Mouse (Mus musculus): ENCODE measurements around the gene Spsb2. TPM values are rescaled to one million over a fixed set of nuclear protein-coding genes. Genes with fewer than 3 reads are reported as not detected.
A peak's percentile ranks its signal among the peaks of the same experiment; 100 is the strongest.
"Not testable (repeated sequence)": the region's sequence is repeated elsewhere in the genome, so short reads cannot be mapped to it uniquely, and the experiment has no call there.

Gene Spsb2
- polyA plus RNA-seq, 1 experiment from 2014 or later: 5.7 TPM

DNA sequence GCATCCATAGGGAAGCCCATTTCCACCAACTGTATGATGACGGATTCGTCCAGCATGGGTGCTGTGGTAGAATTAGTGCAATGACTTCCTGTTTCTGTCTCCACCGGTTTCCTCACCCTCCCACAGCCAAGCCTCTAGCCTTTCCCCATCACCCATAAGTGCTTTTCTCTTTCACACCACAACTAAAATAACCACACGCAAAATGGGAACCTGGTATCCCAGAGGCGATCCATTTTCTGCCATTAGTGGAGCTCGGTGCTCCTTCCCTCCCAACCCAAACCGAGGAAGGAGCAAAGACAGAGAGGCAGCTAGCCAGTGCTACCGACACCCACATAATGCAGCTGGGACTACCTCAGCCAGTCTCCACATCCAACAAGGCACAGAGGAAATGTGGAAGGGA is 9.5 kb downstream of the Spsb2 start:
- Histone ChIP-seq H3K4me2 (ENCODE audit: low read length) (no peak overlapping the region), H3K36me3 (ENCODE audit: control insufficient read depth, insufficient read depth, low read length) (peaks cover 79% of the 10 kb centered on the region), H3K4me3 (ENCODE audit: control insufficient read depth in 1 of 2, insufficient read depth in 1 of 2, low read depth in 1 of 2, low read length in 2 of 2) (no peak overlapping the region), H3K27me3 (ENCODE audit: control insufficient read depth, insufficient read depth, low read length) (no peaks in the 10 kb centered on the region), H3K4me1 (ENCODE audit: control insufficient read depth in 2 of 2, insufficient read depth in 2 of 2, low read length in 2 of 2) (peaks cover 6 to 9% of the 10 kb centered on the region in 2 experiments), H3K9me3 (ENCODE audit: control insufficient read depth, low read length) (no peaks in the 10 kb centered on the region), H3K27ac (replicated peaks in 1 of 2; ENCODE audit: control insufficient read depth in 1 of 2, insufficient read depth in 1 of 2, low read depth in 2 of 2, low read length in 2 of 2) (no peak overlapping the region), H3K9ac (ENCODE audit: low read length) (no peak overlapping the region)
- 83% methylated on average over 8 of the region's 8 CpGs for WGBS
- no peak for ATAC-seq (ENCODE audit: insufficient number of reproducible peaks, insufficient read depth, low FRiP score, low read depth)

DNA sequence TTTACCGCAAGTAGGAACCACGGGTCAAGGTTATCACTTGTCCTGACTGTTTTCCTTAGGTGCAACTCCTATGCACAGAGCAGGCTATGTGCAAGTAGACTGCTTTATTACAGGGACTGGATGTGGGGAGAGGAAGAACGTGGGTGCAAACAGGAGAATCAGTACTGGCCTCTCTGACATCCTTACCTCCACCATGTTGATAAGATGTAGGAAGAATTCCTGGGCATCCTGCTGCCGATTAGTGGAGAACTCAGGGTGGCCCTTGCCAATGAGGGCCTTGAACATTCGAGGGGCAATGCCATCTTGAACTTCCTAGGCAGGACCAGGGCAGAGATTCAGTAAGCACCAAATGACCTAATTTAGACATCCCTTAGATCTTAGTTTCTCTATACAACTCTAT is 12.4 kb downstream of the Spsb2 start:
- no peak for ATAC-seq (ENCODE audit: insufficient number of reproducible peaks, insufficient read depth, low FRiP score, low read depth)
- Histone ChIP-seq H3K9me3 (ENCODE audit: control insufficient read depth, low read length) (no peaks in the 10 kb centered on the region), H3K4me1 (ENCODE audit: control insufficient read depth in 2 of 2, insufficient read depth in 2 of 2, low read length in 2 of 2) (no peaks in the 10 kb centered on the region), H3K27ac (replicated peaks in 1 of 2; ENCODE audit: control insufficient read depth in 1 of 2, insufficient read depth in 1 of 2, low read depth in 2 of 2, low read length in 2 of 2) (no peak overlapping the region), H3K4me3 (ENCODE audit: control insufficient read depth in 1 of 2, insufficient read depth in 1 of 2, low read depth in 1 of 2, low read length in 2 of 2) (no peak overlapping the region), H3K36me3 (ENCODE audit: control insufficient read depth, insufficient read depth, low read length) (peaks cover 100% of the 10 kb centered on the region), H3K4me2 (ENCODE audit: low read length) (no peak overlapping the region), H3K27me3 (ENCODE audit: control insufficient read depth, insufficient read depth, low read length) (no peaks in the 10 kb centered on the region), H3K9ac (ENCODE audit: low read length) (no peak overlapping the region)
- 88% methylated on average over 5 of the region's 5 CpGs for WGBS

DNA sequence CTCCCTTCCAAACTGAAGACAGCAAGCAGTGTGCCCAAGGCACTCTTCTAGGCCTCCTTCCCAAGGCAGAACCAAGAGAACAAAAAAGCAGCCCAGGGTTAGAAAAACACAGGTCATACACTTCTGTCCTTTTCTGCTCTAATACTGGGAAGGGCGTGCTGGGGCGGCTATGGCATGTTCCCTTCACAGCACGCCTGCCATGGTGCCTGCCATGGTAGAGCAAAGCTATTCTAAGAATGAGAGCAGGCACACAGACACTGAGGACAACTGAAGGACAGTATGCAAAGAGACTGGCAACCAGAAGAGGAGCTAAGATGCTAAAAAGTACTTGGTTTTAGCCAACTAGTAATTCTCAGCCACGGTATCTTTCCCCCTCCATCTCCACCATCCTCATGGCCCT is 13.6 kb downstream of the Spsb2 start:
- WGBS: 86% methylated on average over 4 of the region's 4 CpGs
- Histone ChIP-seq H3K27me3 (ENCODE audit: control insufficient read depth, insufficient read depth, low read length) (no peaks in the 10 kb centered on the region), H3K4me1 (ENCODE audit: control insufficient read depth in 2 of 2, insufficient read depth in 2 of 2, low read length in 2 of 2) (no peaks in the 10 kb centered on the region), H3K9ac (ENCODE audit: low read length) (no peak overlapping the region), H3K4me2 (ENCODE audit: low read length) (no peak overlapping the region), H3K9me3 (ENCODE audit: control insufficient read depth, low read length) (no peaks in the 10 kb centered on the region), H3K27ac (replicated peaks in 1 of 2; ENCODE audit: control insufficient read depth in 1 of 2, insufficient read depth in 1 of 2, low read depth in 2 of 2, low read length in 2 of 2) (peak overlapping the region; percentile 19 to 32; a peak in 1 of 4 replicates), H3K4me3 (ENCODE audit: control insufficient read depth in 1 of 2, insufficient read depth in 1 of 2, low read depth in 1 of 2, low read length in 2 of 2) (no peak overlapping the region), H3K36me3 (ENCODE audit: control insufficient read depth, insufficient read depth, low read length) (peaks cover 93% of the 10 kb centered on the region)
- ATAC-seq (ENCODE audit: insufficient number of reproducible peaks, insufficient read depth, low FRiP score, low read depth): no peak

DNA sequence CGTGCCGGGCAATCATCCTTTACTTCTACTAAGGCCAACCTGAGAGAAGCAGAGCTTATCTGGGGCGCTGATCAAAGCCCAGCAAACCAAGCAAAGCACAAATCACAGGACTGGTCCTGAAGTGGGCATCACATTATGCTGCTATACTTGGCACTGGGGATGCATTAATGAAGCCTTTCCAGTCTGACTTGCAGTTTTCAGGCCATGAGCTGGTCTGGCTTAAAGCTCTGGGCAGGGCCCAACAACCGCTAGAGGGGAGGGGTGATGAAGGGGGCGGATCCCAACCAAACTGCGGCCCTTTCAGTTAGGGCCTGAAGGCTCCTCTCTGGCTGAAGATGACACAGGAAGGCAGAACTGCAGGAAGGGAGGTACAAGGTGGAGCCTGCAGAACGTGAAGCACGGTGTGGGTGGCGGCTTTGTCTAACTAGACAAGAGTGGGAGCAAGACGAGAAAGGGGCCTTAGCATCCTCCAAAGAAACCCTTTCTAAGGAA is 19.7 kb downstream of the Spsb2 start:
- Histone ChIP-seq H3K4me1 (ENCODE audit: control insufficient read depth in 2 of 2, insufficient read depth in 2 of 2, low read length in 2 of 2) (peaks cover 8 to 17% of the 10 kb centered on the region in 2 experiments), H3K4me3 (ENCODE audit: control insufficient read depth in 1 of 2, insufficient read depth in 1 of 2, low read depth in 1 of 2, low read length in 2 of 2) (peak overlapping the region; percentile 68 to 81), H3K4me2 (ENCODE audit: low read length) (peak overlapping the region; percentile 97), H3K9me3 (ENCODE audit: control insufficient read depth, low read length) (no peaks in the 10 kb centered on the region), H3K27me3 (ENCODE audit: control insufficient read depth, insufficient read depth, low read length) (no peaks in the 10 kb centered on the region), H3K27ac (replicated peaks in 1 of 2; ENCODE audit: control insufficient read depth in 1 of 2, insufficient read depth in 1 of 2, low read depth in 2 of 2, low read length in 2 of 2) (peak overlapping the region in 1 of 2 experiments; percentile 61; a peak in 3 of 4 replicates), H3K36me3 (ENCODE audit: control insufficient read depth, insufficient read depth, low read length) (peaks cover 49% of the 10 kb centered on the region), H3K9ac (ENCODE audit: low read length) (peak overlapping the region; percentile 80)
- ATAC-seq (ENCODE audit: insufficient number of reproducible peaks, insufficient read depth, low FRiP score, low read depth): no peak
- WGBS: 25% methylated on average over 10 of the region's 10 CpGs

DNA sequence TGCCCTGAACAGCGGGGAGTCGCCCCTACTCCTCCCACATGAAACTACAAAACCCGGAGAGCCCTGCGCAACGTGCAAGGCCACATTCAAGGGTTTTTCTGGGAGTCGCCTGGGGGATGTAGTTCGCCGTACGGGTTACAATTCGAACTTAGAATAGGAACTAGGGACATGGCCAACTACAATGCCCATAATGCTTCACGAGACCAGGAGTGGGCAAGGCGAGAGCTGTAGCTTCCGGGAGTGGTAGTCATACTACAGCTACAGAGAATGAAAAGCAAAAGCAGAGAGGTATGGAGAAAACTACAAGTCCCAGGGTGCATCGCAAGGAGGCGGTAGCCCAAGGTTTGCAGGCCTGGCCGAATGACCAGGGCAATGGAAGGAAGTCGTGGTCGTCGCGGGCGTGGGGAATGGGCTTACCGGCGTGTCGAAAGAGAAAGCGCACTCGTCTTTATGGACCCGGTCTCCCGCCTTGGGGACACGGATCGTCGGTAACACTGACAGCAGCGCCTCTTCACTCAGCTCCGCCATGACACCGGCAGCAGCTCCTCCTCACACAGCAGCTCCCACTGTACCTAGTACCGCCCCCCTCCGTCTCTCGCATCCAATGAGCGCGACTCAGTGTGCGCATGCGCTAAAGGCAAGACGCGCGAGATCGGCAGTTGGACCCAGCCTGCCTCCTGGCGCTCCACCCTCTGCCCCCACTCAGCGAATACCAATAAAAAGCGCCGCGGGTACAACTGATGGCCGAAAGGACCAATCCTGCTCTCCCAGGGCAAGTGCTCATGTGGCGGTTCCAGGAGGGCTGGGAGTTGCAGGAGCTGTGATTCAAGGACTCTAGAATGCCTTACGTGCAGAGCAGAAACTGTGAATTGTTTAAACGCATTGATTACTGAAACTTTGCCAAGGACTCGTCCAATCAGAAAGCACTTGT is 20.7 kb downstream of the Spsb2 start, which contains the start of the genes Usp5 and Cdca3:
Gene Usp5, minus strand, starts transcription at position 617 of the 931 bp plus-strand sequence.
Gene Cdca3, plus strand, starts transcription at position 680 of the 931 bp plus-strand sequence.
- H3K4me1 ChIP-seq (ENCODE audit: control insufficient read depth in 2 of 2, insufficient read depth in 2 of 2, low read length in 2 of 2): peaks cover 8 to 17% of the 10 kb centered on the region in 2 experiments
- peak within 1 kb of the TSS; percentile 86 for H3K9ac ChIP-seq (ENCODE audit: low read length)
- ATAC-seq (ENCODE audit: insufficient number of reproducible peaks, insufficient read depth, low FRiP score, low read depth): peak; percentile 93
- H3K4me2 ChIP-seq (ENCODE audit: low read length): peak within 1 kb of the TSS; percentile 97
- peak within 1 kb of the TSS; percentile 94 to 99 for H3K27ac ChIP-seq (replicated peaks in 1 of 2; ENCODE audit: control insufficient read depth in 1 of 2, insufficient read depth in 1 of 2, low read depth in 2 of 2, low read length in 2 of 2)
- peak within 1 kb of the TSS; percentile 68 to 87 for H3K4me3 ChIP-seq (ENCODE audit: control insufficient read depth in 1 of 2, insufficient read depth in 1 of 2, low read depth in 1 of 2, low read length in 2 of 2)
- WGBS: under 1% methylated on average over 55 of the region's 55 CpGs
- no peaks in the 10 kb centered on the region for H3K9me3 ChIP-seq (ENCODE audit: control insufficient read depth, low read length)
- H3K27me3 ChIP-seq (ENCODE audit: control insufficient read depth, insufficient read depth, low read length): no peaks in the 10 kb centered on the region
- peaks cover 49% of the 10 kb centered on the region for H3K36me3 ChIP-seq (ENCODE audit: control insufficient read depth, insufficient read depth, low read length)

DNA sequence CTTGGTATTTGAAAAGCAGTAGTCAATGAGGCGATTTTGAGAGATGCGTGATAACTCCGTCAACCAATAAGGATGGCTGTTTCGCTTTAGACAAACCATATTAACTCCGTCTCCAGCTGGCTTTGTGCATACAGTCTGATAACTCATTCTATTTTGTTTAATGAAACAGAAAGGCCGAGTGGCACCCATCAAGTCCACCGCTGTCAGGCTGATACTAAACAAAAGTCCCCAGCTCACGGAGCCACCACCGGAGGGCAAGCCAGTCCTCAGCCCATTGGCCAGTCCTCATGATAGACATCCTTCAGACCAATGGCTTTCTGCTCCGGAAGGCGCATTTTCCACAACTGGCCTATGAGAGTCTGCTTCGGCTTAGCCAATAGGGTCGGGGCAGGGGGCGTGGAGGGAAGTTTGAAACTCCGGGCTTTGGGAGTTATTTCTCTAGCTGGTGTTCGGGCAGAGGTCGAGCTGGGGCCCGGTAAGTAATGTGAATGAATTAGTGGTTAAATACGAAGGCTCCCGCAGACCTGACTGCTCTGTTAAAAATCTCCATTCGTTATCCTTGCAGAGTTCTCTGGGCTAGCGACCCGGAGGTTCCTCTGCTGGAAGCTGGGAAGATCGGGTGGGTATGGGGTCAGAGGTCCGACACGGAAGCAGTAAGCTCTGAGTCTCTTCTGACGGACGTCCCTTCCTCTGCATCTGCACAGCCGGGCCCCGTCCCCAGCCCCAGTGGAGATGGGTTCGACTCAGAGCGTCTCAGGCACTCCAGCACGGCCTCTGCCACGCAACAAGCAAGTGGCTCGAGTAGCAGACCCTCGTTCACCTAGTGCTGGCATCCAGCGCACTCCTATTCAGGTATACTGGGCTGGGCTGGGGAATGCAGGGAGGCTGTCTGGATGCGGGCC is 21.6 kb downstream of the Spsb2 start:
- Histone ChIP-seq H3K4me2 (ENCODE audit: low read length) (peak overlapping the region; percentile 90), H3K4me3 (ENCODE audit: control insufficient read depth in 1 of 2, insufficient read depth in 1 of 2, low read depth in 1 of 2, low read length in 2 of 2) (peak overlapping the region; percentile 68 to 87), H3K9me3 (ENCODE audit: control insufficient read depth, low read length) (no peaks in the 10 kb centered on the region), H3K27ac (replicated peaks in 1 of 2; ENCODE audit: control insufficient read depth in 1 of 2, insufficient read depth in 1 of 2, low read depth in 2 of 2, low read length in 2 of 2) (peak overlapping the region; percentile 94 to 99), H3K27me3 (ENCODE audit: control insufficient read depth, insufficient read depth, low read length) (no peaks in the 10 kb centered on the region), H3K36me3 (ENCODE audit: control insufficient read depth, insufficient read depth, low read length) (peaks cover 49% of the 10 kb centered on the region), H3K4me1 (ENCODE audit: control insufficient read depth in 2 of 2, insufficient read depth in 2 of 2, low read length in 2 of 2) (peaks cover 8 to 17% of the 10 kb centered on the region in 2 experiments), H3K9ac (ENCODE audit: low read length) (peak overlapping the region; percentile 86)
- under 1% methylated on average over 38 of the region's 38 CpGs for WGBS
- peak; percentile 83 for ATAC-seq (ENCODE audit: insufficient number of reproducible peaks, insufficient read depth, low FRiP score, low read depth)

DNA sequence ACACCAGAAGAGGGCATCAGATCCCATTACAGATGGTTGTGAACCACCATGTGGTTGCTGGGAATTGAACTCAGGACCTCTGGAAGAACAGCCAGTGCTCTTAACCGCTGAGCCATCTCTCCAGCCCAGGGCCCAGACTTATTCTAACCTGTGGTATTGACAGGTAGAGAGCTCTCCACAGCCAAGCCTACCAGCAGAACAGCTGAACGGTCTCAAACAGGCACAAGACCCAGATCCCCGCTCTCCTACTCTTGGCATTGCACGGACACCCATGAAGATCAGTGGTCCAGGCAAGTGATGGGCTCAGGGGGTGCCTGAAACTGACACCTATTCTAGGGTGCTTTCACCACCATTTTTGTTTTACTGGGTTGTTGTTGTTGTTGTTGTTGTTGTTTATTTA is 22.7 kb downstream of the Spsb2 start:
- H3K4me2 ChIP-seq (ENCODE audit: low read length): peak overlapping the region; percentile 90
- H3K4me1 ChIP-seq (ENCODE audit: control insufficient read depth in 2 of 2, insufficient read depth in 2 of 2, low read length in 2 of 2): peaks cover 13 to 25% of the 10 kb centered on the region in 2 experiments
- not testable (repeated sequence) for H3K9me3 ChIP-seq (ENCODE audit: control insufficient read depth, low read length); H3K9ac ChIP-seq (ENCODE audit: low read length); ATAC-seq (ENCODE audit: insufficient number of reproducible peaks, insufficient read depth, low FRiP score, low read depth); H3K27ac ChIP-seq (replicated peaks in 1 of 2; ENCODE audit: control insufficient read depth in 1 of 2, insufficient read depth in 1 of 2, low read depth in 2 of 2, low read length in 2 of 2); H3K27me3 ChIP-seq (ENCODE audit: control insufficient read depth, insufficient read depth, low read length)
- WGBS: 95% methylated on average over 4 of the region's 4 CpGs
- peaks cover 40% of the 10 kb centered on the region for H3K36me3 ChIP-seq (ENCODE audit: control insufficient read depth, insufficient read depth, low read length)
- H3K4me3 ChIP-seq (ENCODE audit: control insufficient read depth in 1 of 2, insufficient read depth in 1 of 2, low read depth in 1 of 2, low read length in 2 of 2): peak overlapping the region in 1 of 2 experiments; percentile 68; a peak in 1 of 4 replicates
